Mouse (Mus musculus) lung, postnatal 4 days (tissue): ENCODE data around the gene Tmprss3.

Experiments
- DNase-seq, 2 experiments: peaks; one replicate each; pipeline ENCODE4 v3.0.0; 2021

The Tmprss3 gene

DNA sequence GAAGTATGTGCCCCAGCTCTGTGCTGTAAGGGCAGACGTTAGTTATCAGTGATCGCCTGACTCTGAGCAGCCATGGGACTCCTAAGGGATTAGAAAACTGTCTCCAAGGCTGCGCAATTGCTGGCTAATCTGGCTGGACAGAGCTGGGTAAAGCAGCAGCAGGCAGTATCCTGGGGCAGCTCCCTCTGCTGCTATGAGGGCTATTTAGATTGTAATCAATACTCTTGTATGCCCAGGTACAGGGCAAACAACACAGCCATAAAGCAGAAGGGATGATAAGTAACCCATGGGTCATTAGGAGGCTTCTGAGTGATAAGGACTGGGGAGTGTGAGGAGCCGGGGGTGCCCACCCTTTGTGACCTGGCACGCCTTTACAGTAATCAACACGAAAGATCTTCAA is 63.9 kb downstream of the Tmprss3 start:
- DNase-seq = no peak

DNA sequence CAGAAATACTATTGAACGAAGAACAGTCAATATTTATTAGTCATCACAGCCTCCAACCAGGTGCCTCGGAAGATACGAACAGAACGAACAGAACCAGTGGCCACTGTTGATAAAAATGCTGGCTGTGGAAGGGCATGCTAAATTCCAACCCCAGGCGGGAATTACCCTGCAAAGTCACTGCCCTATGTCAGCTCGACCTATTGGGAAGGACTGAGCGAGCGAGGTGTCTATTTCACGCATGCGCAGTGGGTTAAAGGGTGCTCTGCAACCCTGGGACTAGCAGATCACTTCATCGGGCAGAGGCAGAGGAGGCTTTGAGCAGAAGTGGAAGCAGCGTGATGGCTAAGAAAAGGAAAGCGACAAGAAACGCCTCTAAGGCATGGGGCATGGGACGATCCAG is 65.0 kb downstream of the Tmprss3 start:
- no peak for DNase-seq

DNA sequence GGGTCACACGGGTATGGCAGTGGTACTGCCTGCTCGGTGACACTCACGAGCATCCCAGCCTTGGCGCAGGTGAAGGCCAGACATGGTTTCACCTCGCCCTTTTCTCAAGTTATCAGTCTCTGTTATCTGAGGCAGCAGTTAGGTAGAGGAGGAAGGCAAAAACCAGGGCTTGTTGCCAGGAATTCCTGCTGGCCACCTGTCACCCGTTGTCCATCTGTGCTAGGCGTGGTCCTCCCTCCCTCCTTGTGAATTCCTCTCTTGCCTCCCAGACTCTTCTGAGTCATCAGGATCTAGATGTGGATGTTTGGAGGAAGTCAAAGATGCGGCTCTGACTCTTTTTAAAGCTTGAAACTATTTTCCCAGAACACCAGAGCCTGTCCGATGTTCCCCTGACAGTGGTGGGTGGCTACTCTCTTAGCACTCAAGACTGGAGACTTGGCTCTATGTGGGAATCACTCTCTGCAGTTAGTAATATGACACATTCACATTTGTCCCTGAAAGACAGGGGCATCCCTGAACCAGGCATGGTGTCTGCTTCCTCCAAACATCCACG is 67.4 kb downstream of the Tmprss3 start:
- no peak for DNase-seq

DNA sequence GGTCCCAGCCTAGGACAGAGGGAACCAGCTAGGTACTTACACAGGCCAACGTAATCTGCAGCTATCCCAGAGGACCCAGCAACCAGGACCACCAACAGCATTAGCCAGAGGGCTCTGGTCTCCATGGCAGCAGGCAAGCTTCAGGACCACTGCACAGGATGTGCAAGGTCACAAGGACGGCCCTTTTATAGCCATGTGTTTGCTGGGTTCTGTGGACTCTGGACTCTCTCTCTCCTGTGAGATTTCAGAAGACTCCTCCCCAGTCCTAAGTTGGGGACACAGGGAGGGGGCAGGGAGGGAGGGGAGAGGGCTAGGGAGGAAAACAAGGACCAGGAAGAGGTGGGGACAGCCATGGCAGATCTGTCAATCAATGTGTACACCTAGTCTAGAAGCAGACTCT is 69.3 kb downstream of the Tmprss3 start, which contains the start of gene Tff3:
Gene Tff3 (minus strand): TSS at position 195 of the 400 bp plus-strand sequence.
- DNase-seq = no peak
